Mouse (Mus musculus) liver, embryonic 15.5 days (tissue): ENCODE results near the gene Zfp958. TPM values are rescaled to one million over a fixed set of nuclear protein-coding genes. Genes with fewer than 3 reads are reported as not detected.

ENCODE experiments used
- ATAC-seq: fragments of 200-750 bp; cut with Nextera tagmentation; 2 replicates; pipeline ENCODE4 v1.8.0; 2017; ENCODE audit warnings: moderate number of reproducible peaks, mild to moderate bottlenecking, moderate library complexity; ENCODE audit not compliant: insufficient read depth
- H3K27ac ChIP-seq: fragments of 300-500 bp; sonication (generic); replicated peaks from 2 replicates; pipeline ENCODE4 v1.5.1; 2015; ENCODE audit warnings: mild to moderate bottlenecking, inconsistent platforms
- H3K27me3 ChIP-seq: fragments of 300-500 bp; sonication (generic); 2 replicates; pipeline ENCODE4 v1.6.1; 2015; ENCODE audit warnings: mild to moderate bottlenecking, inconsistent platforms
- H3K36me3 ChIP-seq: fragments of 300-500 bp; sonication (generic); replicated peaks from 2 replicates; pipeline ENCODE4 v1.6.1; 2015; ENCODE audit warnings: moderate library complexity, mild to moderate bottlenecking, inconsistent platforms
- H3K4me1 ChIP-seq: fragments of 300-500 bp; sonication (generic); replicated peaks from 2 replicates; pipeline ENCODE4 v1.6.1; 2015; ENCODE audit warnings: inconsistent platforms
- H3K4me2 ChIP-seq: fragments of 300-500 bp; sonication (generic); 2 replicates; pipeline ENCODE4 v1.6.1; 2015; ENCODE audit warnings: moderate library complexity, mild to moderate bottlenecking, inconsistent platforms
- H3K4me3 ChIP-seq: fragments of 300-500 bp; sonication (generic); replicated peaks from 2 replicates; pipeline ENCODE4 v1.5.1; 2015; ENCODE audit warnings: mild to moderate bottlenecking, inconsistent platforms
- H3K9ac ChIP-seq: fragments of 300-500 bp; sonication (generic); 2 replicates; pipeline ENCODE4 v1.6.1; 2015; ENCODE audit warnings: moderate library complexity, mild to moderate bottlenecking, inconsistent platforms
- H3K9me3 ChIP-seq: fragments of 300-500 bp; sonication (generic); replicated peaks from 2 replicates; pipeline ENCODE4 v1.6.1; 2016; ENCODE audit warnings: inconsistent platforms
- WGBS: fragments of 180-500 bp; shearing (Covaris S2); methylation state at CpG from one replicate; pipeline ENCODE4 v1.1.7; 2015; ENCODE audit warnings: mixed read lengths; ENCODE audit not compliant: insufficient replicate concordance; 5-methylcytosine and 5-hydroxymethylcytosine counted together
- polyA plus RNA-seq: library from polyadenylated mRNA; unstranded; fragments of >200 nt; fragmentation: Nextera tagmentation; extraction: Ambion mirVana; gene quantifications from 2 replicates; pipeline ENCODE4 v1.2.1, GENCODE M21; 2015

Gene Zfp958
- polyA plus RNA-seq, 1 experiment from 2014 or later, result 3.7 TPM

GRCm38 (mm10) chr8:4656536-4656935 lies 43.6 kb downstream of the Zfp958 start:
- WGBS, result 65% methylated on average over 7 of the region's 7 CpGs
- H3K4me2 ChIP-seq, result no peak overlapping the region
- no peak for ATAC-seq
- no peak overlapping the region for H3K27ac ChIP-seq
- H3K27me3 ChIP-seq, result no peaks in the 10 kb centered on the region
- H3K4me1 ChIP-seq, result no peaks in the 10 kb centered on the region
- no peaks in the 10 kb centered on the region for H3K9me3 ChIP-seq
- no peak overlapping the region for H3K4me3 ChIP-seq
- no peaks in the 10 kb centered on the region for H3K36me3 ChIP-seq
- no peak overlapping the region for H3K9ac ChIP-seq

- Histone ChIP-seq H3K4me2 (no peak overlapping the region), H3K27me3 (no peaks in the 10 kb centered on the region), H3K27ac (no peak overlapping the region), H3K9ac (no peak overlapping the region), H3K4me1 (peaks cover 17% of the 10 kb centered on the region), H3K36me3 (no peaks in the 10 kb centered on the region), H3K9me3 (0 out of 2 replicates have a peak, but pooled peaks cover 5% of the 10 kb centered on the region), H3K4me3 (no peak overlapping the region)
- 74% methylated on average over 17 of the region's 17 CpGs for WGBS
- no peak for ATAC-seq
These were observed 62.4 kb downstream of the Zfp958 start for GRCm38 (mm10) chr8:4675191-4676003.

GRCm38 (mm10) chr8:4676586-4676985 lies 63.6 kb downstream of the Zfp958 start:
- ATAC-seq, result no peak
- H3K36me3 ChIP-seq, result no peaks in the 10 kb centered on the region
- peak overlapping the region; percentile 76; the same call in 1 of the 2 replicates for H3K4me3 ChIP-seq
- no peak overlapping the region for H3K9ac ChIP-seq
- 0 out of 2 replicates have a peak, but pooled peaks cover 5% of the 10 kb centered on the region for H3K9me3 ChIP-seq
- WGBS, result 60% methylated on average over 7 of the region's 7 CpGs
- peaks cover 17% of the 10 kb centered on the region for H3K4me1 ChIP-seq
- no peak overlapping the region for H3K27ac ChIP-seq
- peak overlapping the region; percentile 94 for H3K4me2 ChIP-seq
- H3K27me3 ChIP-seq, result no peaks in the 10 kb centered on the region

- peak; percentile 93 for ATAC-seq
These were observed 64.6 kb downstream of the Zfp958 start for GRCm38 (mm10) chr8:4677265-4678217.

GRCm38 (mm10) chr8:4678218-4678907 lies 65.4 kb downstream of the Zfp958 start:
- WGBS, result under 1% methylated on average over 37 of the region's 37 CpGs

More at GRCm38 (mm10) chr8:4677265-4678217, 64.6 kb downstream of the Zfp958 start:
- WGBS, result under 1% methylated on average over 72 of the region's 72 CpGs
- peaks cover 17% of the 10 kb centered on the region for H3K4me1 ChIP-seq
- peak overlapping the region; percentile 92 for H3K27ac ChIP-seq
- no peaks in the 10 kb centered on the region for H3K36me3 ChIP-seq
- peak overlapping the region; percentile 76 for H3K4me3 ChIP-seq
- peak overlapping the region; percentile 55 for H3K9ac ChIP-seq
- H3K9me3 ChIP-seq, result 0 out of 2 replicates have a peak, but pooled peaks cover 5% of the 10 kb centered on the region
- H3K27me3 ChIP-seq, result no peaks in the 10 kb centered on the region
- peak overlapping the region; percentile 94 for H3K4me2 ChIP-seq

GRCm38 (mm10) chr8:4678908-4679545 lies 66.1 kb downstream of the Zfp958 start:
- peak overlapping the region; percentile 94 for H3K4me2 ChIP-seq
- H3K36me3 ChIP-seq, result no peaks in the 10 kb centered on the region
- 77% methylated on average over 8 of the region's 8 CpGs for WGBS
- 0 out of 2 replicates have a peak, but pooled peaks cover 5% of the 10 kb centered on the region for H3K9me3 ChIP-seq
- no peaks in the 10 kb centered on the region for H3K27me3 ChIP-seq
- H3K9ac ChIP-seq, result no peak overlapping the region
- peak overlapping the region; percentile 76 for H3K4me3 ChIP-seq
- H3K4me1 ChIP-seq, result peaks cover 17% of the 10 kb centered on the region
- peak overlapping the region; percentile 92; the same call in 1 of the 2 replicates for H3K27ac ChIP-seq
- no peak for ATAC-seq

More at GRCm38 (mm10) chr8:4678218-4678907, 65.4 kb downstream of the Zfp958 start:
- ATAC-seq, result peak; percentile 41
- 0 out of 2 replicates have a peak, but pooled peaks cover 5% of the 10 kb centered on the region for H3K9me3 ChIP-seq
- peak overlapping the region; percentile 50 for H3K9ac ChIP-seq
- peak overlapping the region; percentile 92 for H3K27ac ChIP-seq
- H3K36me3 ChIP-seq, result no peaks in the 10 kb centered on the region
- peaks cover 17% of the 10 kb centered on the region for H3K4me1 ChIP-seq
- H3K4me2 ChIP-seq, result peak overlapping the region; percentile 94
- peak overlapping the region; percentile 76 for H3K4me3 ChIP-seq
- no peaks in the 10 kb centered on the region for H3K27me3 ChIP-seq

GRCm38 (mm10) chr8:4679796-4680195 lies 66.8 kb downstream of the Zfp958 start:
- H3K9me3 ChIP-seq, result 0 out of 2 replicates have a peak, but pooled peaks cover 5% of the 10 kb centered on the region

More at GRCm38 (mm10) chr8:4679796-4680195, 66.8 kb downstream of the Zfp958 start:
- Histone ChIP-seq H3K36me3 (no peaks in the 10 kb centered on the region), H3K9ac (no peak overlapping the region), H3K27me3 (no peaks in the 10 kb centered on the region), H3K27ac (no peak overlapping the region), H3K4me3 (no peak overlapping the region), H3K4me2 (no peak overlapping the region), H3K4me1 (peaks cover 17% of the 10 kb centered on the region)
- 69% methylated on average over 3 of the region's 3 CpGs for WGBS
- ATAC-seq, result no peak

Other genes starting within 250 kb of the Zfp958 start
- 1.5 and 1.9 TPM in 2 replicates for gene Cers4, start 120.1 kb upstream of the Zfp958 start, polyA plus RNA-seq
- 36.9 and 39.4 TPM in 2 replicates for gene Shcbp1, start 166.4 kb downstream of the Zfp958 start, polyA plus RNA-seq